Mouse (Mus musculus) lung, postnatal 25 days (tissue): ENCODE data around the gene Xdh.
A peak's percentile ranks its signal among the peaks of the same experiment; 100 is the strongest.

Experiments
- DNase-seq: peaks from one replicate; pipeline ENCODE4 v3.0.0; 2022; ENCODE audit warnings: low spot score

The Xdh gene

DNA sequence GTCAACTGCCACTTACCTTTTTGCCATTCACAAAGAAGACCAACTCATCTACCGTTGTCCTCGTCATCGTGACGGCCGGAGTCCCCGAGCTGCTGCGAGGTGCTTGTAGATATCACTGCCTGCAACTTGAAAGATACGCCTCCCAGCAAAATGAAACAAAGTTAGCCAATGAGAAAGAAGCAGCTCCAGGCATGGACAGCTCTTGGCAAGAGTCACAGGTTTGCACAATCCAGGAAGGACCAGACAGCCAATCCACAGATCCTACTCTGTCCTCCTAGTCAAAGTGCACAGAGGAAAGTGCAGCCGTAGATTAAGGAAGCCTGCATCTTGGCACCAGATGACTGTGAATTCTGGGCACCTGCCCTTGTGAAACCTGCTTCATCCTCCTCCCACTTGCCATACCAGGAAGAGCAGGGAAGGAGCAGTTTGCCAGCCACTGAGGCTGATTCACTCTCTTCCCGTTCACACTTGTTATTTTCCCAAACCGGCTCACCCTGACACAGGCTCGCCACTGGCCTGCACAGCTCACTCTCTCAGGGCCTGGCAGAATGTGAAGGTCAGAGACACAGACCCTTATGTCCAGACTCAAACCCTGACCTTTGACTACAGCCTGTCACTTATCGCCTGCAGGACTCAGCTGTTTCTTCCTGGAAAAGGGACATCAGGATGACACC is at the start of gene Xdh:
TSS of gene Xdh (minus strand) at position 135 of the 674 bp plus-strand sequence.
- DNase-seq, result peak; percentile 93

DNA sequence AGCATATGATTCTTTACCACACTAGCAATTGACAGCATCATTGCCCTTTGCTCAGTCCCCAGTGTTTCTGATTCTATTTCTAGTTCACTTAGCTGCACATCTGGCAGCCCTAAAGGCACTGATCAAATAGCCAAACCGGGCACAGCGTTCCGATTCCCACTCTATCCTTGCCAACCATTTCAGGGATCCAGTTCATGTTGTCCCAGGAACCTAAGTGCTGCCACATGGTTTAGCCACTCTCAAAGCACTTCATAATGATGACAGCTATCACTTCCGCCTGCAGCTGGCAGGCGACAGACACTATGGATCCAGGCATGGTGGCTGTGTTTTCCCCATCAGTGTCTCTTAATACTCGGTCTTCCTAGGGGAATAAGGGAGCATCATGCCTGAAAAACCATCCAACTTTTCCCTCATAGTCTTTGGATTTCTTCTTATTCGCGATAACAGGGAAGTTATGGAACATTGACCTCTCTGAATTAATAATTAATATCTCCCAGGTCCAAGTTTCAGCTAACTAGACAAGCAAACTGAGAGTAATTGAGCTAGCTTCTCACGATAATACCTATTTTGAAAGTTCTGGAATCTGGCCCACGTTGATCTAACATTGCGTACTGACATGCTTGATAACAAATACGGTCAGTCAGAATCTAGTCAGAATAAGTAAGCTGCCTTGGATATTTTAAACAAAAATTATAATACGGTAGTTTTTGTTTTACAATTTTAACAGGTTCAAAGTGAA is 46.1 kb upstream of the Xdh start:
- DNase-seq, result no peak

DNA sequence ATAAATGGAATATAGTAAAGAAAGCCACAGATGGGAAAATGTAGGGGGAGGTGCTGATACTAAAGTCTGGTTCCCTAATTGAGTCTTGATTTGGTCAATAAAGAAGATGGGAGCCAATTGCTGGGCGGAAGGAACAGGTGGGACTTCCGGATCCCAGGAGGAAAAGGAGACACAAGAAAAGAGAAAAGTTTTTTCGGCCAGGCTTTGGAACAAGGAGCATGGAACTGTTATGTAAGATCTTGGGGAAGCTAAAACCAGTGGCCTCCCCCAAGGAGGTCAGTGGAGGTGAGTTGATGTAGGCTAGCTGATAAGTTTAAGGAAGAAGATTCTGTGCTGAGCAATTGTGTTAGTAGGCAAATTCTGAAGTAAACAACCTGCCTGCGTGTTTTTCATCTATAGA is 41.3 kb upstream of the Xdh start:
- DNase-seq, result no peak

DNA sequence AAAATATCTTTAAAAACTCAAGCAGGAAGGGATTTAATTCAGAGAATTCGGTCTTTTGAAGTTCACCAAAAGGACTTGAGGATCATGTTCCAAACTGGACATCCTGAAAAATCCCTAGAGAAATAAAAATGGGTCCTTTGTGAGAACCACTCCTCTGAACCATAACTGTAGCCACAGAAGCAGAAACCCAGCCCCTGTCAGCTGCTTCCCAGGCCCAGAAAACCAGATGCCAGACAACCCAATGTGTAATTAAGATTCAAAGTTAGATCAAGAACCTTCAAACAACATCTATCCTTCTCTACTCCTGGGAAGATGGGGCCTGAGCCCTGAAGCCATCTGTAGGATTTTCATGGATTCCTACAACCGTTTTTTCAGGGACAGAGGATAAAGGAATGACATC is 36.6 kb upstream of the Xdh start:
- DNase-seq, result no peak

DNA sequence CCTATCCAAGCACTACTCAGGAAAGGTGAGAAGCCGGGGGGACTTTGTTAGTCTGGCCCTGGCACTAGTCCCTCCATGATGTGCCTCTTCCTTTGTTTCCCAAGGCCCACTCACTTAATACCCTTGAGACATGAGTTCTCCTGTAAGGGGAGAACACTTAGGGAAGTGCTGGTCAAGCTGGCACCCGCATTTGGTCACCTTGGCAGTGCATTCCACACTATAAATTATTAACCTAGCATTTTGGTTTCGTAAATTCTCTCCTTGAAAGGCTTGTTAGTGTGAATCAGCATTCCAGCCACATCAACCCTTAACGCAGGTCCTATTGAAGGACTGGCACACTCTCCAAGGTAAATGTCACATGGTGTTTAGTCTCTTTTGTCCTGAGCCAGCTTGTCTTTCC is 35.9 kb upstream of the Xdh start:
- DNase-seq, result peak; percentile 66

DNA sequence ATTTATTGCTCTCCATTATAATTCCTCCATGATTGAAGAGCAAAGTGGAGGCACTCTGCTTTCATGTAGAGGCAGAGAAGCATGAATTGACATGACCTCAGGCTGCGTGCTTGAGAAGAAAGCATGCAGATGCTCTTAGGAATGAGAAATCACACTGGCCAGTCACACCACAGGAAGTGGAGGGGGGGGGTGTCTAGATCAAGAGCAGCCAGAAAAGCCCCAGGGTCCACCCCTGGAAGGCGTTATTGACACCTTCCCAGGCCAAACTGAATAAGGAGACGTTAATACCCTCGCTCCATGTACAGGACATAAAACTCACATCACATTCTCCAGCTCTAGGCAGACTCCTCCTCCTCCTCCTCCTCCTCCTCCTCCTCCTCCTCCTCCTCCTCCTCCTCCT is 34.5 kb upstream of the Xdh start:
- no peak for DNase-seq

DNA sequence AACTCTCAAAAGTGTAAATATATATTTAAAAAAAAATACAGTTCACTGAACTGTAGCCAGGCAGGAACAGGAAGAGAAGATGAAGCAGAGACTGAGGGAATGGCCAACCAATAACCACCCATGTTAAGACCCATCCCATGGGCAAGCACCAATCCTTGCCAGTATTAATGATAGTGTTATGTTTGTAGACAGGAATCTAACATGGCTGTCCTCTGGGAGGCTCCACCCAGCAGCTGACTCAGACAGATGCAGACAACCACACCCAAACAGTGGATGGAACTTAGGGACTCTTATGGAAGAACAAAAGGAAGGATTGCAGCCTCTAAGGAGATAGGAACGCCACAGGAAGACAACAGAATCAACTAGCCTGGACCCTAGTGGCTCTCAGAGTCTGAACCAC is 32.9 kb upstream of the Xdh start:
- DNase-seq, result no peak

DNA sequence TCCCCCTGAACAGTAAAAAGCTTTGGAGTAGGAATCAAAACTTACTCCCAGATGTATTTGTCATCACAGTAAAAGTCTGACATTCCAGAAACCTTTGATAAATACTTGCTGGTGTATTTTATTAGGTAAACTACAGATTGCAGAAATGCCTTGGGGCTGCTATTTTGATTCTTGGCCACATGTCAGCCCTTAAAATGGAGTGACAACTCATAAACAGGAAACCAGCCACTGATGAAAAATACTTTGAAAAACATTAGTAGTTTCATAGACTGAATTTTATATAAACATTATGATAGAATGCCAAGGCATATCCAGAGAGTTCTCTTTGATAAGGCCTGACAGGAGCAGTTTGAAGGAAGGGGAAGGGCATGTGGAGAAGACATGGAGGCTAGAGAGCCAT is 26.1 kb upstream of the Xdh start:
- peak; percentile 18 for DNase-seq

DNA sequence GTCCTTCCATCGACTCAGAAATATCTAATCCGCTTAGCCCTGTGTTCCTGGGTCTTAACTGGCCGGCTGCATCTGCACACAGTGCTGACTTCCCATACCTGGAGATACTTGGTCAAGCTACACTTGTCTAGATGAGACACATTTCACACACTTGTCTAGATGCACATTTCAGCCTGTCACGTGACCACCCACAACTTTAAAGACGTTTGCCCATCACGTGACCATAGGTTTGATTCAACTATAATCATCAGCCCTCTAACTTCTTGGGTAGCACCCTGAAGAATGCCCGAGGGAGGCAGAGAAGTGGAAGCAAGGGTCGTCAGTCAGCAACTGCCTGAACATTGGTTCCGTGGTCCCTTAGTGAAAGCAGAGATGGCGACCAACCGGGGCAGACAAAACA is 22.7 kb upstream of the Xdh start:
- no peak for DNase-seq

DNA sequence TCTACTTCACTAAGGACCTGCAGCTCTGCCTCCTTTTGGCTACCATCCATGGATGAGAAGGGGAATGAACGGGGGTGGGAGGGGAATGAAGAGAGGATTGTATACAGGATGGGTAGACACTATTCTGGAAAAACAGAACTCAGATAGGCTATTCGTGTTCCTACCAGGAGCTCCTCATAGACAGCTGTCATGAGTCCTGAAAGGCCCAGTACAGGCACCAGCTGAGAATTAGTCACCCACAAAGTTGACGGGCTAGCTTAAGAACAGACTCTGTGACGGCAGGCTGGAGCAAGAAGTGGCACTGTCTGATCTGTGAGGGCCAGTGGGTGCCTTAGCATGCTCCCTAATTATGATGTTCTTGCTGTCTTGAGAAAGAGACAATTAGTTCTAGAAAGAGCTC is 21.3 kb upstream of the Xdh start:
- no peak for DNase-seq

DNA sequence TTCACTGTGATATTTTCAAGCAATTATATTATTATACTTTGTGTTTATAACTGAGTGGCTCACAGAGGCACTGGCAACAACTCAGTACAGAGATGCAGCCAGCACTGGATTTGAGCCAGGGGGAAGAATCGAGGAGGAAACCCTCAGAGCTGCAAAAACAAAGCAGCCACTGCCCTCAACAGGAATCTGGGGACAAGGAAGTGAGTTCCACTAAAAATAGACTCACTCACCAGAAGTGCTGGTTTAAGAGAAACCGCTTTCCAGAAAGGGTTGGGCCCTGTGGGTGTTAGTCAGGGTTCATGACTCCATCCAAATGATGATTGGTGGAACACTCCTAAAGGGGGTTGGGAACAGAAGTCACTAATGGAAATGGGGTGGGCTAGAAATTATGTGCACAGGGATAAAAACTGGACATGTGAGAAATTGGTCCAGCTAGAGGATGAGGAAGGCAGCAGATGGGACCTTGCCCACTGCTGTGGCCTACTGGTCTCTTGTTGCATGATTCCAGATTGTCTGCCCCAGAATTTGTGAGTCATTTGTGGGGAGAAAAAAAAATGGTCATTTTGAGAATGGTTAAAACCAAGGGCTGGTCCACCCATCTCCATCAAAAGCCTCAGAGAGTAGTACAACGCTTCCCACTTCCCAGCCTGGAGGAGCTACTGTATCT is 20.5 kb upstream of the Xdh start:
- DNase-seq, result peak; percentile 89

DNA sequence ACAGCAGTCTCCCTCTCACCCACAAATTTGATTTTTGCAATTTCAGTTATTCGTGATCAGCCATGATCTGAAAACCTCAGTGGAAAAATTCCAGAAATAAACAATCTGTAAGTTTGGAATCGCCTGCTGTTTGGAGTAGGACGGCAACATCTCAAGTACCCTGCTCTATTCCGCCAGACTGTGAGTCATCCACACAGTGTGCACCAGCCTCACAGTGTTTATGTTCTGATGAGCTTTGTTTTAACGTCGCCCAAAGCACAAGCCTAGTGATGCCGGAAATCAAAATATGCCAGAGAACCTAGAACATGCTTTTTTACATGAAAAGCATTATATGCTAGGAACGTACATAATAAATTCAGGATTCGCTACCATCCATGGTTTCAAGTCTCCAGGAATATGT is 14.9 kb upstream of the Xdh start:
- DNase-seq, result peak; percentile 61

DNA sequence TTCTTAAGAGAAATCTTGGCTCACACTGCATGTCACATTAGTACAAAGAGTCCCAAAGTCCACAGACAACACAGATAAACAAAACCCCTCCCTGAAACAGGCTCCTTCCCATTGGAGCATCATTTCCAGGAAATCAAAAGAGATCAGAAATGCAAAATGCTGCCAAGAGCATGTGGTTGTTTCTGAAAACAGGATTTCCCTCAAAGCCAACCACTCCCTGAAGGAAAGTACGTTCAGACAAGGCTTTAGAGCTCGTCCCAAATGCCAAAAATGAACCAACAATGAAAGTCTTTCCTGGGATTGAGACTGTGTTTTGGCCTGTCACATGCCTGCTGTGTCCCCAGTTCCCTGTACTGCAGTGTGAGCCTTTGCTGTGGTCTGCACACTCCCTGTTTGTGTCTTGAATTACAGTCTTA is 12.6 kb upstream of the Xdh start:
- peak; percentile 91 for DNase-seq

DNA sequence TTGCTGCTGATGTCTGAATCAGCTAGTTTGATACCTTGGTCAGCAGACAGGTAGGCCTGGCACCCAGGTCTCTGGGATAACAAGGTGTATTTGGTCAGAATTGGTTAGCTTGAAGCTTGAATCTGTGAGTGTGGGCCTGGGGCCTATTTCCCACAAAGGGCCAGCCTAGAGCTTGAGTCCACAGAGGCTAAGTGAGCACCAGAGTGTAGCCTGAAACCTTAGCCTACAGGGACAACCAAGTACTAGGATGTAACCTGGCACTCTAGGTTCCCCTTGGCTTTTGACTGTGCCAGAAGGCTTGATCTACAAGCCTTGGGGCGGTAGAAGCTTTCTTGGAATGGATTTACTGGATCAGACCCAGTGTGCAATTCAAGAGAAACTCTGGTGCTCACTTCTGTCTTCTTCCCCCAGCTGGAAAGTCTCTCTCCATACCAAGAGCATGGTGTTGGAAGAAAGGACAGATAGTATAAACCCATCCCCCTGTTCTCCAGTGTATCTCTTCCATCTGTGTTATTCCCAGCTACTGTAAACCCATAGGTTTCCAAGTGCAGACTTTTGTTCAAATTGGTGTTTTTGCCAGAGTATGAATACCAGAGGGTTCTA is 11.9 kb upstream of the Xdh start:
- peak; percentile 26 for DNase-seq

DNA sequence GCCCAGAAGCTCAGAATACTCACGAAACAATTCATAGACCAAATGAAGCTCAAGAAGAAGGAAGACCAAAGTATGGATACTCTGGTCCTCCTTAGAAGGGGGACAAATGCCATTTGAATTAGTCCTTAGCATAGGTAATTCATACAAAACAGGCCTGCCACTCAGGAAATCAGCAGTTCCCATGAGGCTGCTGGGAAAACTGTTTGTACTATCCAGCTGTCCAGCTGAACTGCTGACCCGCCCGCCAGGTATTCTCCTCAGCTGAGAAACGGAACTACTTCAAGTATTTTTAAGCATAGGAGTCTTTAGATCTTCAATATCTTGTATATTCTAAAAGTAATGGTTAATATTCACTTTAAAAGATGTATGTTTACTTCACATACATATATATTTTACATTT is 10.7 kb upstream of the Xdh start:
- DNase-seq, result no peak

DNA sequence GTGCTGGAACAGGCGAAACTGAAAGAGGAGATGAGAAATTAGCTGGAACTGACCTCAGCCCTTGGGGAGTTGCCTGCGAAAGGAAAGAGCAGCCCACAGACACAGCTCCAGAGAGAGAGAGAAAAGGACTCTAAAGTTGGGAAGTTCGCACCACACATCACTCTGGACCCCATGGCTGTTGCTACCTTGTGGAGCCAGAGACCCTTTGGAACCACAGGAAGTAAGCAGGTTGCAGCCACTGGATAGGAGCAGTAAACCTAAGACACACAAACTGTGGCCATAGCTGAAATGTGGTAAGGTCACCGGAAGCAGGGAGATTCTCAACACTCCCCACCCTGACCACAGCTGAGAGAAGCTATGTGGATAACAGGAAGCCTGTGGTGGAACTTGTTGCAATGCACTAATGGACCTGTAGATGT is 2.1 kb upstream of the Xdh start:
- peak; percentile 61 for DNase-seq

DNA sequence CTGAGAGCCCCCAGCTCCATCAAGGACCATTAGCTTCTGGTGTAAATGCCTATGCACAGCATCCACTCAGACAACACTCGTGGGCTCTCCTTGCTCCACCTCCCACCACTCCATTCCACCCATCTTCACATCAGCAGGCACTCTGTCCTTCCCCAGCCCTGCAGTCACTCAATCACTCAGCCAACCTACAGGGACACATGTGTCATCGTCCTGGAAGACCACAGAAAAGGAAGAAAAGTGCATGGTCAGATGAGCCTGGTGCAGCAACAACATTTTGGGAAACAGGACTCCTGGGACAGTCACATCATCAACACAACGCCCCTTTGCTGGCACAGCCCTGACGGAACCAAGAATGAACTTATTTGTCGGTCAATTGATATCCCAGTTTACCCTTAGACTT is 974 bp upstream of the Xdh start:
- no peak for DNase-seq

DNA sequence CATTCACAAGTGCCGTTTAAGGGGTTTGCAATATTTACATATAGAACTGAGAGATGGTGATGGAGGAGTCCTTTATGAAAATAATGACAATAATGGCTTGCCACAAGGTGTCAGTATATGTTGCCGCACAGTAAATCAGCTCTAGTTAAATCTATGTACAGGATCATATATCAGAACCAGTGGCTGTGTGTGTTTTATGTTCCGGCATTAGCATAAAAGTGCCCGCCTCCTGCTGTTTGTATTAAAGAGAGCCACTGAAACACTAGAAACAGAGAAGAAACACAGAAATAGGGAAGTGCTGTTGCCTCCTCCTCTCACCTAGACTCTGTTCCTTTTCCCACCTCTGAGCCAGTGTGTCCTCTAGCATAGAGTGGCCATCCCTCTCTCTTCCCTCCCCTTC is 498 bp downstream of the Xdh start:
- DNase-seq, result peak; percentile 44

DNA sequence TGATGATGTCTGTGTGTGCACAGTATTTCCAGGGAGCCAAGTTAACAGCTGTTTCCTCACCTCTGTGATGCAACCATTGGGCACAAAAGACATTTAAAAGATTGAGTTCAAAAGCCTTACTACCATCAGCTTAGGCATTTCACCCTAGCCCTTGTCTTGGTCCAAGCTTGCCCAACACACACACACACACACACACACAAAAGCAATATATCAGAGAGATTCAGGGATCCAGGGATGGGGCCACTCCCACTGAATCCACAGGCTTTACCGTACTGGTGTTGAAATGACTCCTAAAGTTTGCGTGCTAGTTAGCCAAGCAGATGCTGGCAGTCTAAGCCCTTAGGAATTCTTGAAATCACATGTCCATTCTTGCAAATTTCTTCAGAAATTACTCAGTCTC is 1.2 kb downstream of the Xdh start:
- DNase-seq, result no peak

DNA sequence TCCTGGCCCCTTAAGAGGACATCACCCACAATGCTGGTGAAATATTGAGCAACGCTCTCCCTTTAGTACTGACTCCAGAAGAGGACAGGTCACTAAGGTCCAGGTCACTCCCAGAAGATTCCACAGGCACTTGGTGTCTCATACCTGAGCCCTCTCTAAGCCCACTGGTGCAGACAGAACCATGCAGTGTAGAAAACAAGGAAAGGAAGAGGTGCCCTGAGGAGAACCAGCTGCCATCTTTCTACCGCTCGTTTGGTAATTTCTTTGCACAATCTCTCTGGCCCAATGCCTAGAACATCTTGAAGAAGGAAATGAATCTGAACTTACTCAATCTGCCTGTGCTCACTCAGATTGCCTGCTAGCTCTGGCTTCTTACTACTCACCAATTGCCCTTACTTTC is 2.0 kb downstream of the Xdh start:
- DNase-seq, result peak; percentile 90

DNA sequence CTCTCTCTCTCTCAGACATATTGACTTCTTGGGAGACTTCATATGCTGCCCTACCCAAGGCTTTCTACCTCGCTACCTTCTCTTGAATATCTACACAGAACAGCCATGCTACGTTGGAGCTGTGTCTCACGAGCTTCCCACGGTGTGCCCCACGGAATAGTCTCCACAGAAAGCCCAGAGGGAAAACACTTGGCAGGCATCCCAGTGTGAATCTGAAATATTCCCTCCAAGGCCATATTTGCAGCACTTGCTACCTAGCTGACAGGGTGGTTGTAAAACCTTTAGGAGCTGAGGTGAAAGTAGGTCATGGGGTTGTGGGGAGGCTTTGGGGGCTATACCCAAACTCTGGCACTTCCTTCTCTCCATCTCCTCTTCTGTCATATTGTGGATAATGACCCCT is 3.1 kb downstream of the Xdh start:
- no peak for DNase-seq

DNA sequence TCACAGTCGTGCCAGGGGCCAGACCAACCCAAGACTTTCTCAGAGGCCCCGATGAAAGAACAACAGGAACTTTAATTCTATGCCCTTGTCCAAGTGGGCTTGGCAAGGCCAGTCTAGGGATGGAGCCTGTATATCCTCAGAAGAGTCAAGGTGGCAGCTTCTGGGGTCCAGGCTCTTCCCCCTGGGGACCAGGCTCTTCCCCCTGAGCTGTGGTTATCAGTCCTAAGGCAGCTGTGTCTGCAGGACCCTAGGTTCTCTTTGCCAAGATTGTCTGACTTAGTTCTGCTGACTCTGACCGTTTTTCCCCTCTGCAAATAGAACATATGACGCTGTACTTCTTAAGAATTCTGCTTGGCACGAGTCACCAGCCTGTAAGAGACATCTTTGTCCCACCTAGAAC is 5.3 kb downstream of the Xdh start:
- DNase-seq, result no peak
